Mouse (Mus musculus) ES-E14 (cell line): ENCODE measurements at regions not wholly inside any gene's neighbourhood (a gene's known extent, or its start where the extent isn't known, plus 50 kb on each side); places are given as distances from the start of the nearest gene placed in this dataset.

Experiments used
- CHD2 ChIP-seq: IDR thresholded peaks from 2 replicates; pipeline ENCODE4 v1.6.1; 2014; ENCODE audit warnings: mild to moderate bottlenecking, low read depth, low read length, inconsistent platforms
- HCFC1 ChIP-seq: IDR thresholded peaks from 2 replicates; pipeline ENCODE4 v1.6.1; 2012; ENCODE audit warnings: low read length, inconsistent platforms, borderline replicate concordance; ENCODE audit not compliant: insufficient read depth
- MAFK ChIP-seq: IDR thresholded peaks from 2 replicates; pipeline ENCODE4 v1.6.1; 2014; ENCODE audit warnings: mild to moderate bottlenecking, low read depth, low read length, inconsistent platforms; ENCODE audit not compliant: insufficient read depth
- ZC3H11A ChIP-seq: IDR thresholded peaks from 2 replicates; pipeline ENCODE4 v1.6.1; 2012; ENCODE audit warnings: low read depth, mild to moderate bottlenecking, inconsistent platforms, low read length, borderline replicate concordance
- ZNF384 ChIP-seq: IDR thresholded peaks from 2 replicates; pipeline ENCODE4 v1.6.1; 2012; ENCODE audit warnings: low read depth, low read length, inconsistent platforms

DNA sequence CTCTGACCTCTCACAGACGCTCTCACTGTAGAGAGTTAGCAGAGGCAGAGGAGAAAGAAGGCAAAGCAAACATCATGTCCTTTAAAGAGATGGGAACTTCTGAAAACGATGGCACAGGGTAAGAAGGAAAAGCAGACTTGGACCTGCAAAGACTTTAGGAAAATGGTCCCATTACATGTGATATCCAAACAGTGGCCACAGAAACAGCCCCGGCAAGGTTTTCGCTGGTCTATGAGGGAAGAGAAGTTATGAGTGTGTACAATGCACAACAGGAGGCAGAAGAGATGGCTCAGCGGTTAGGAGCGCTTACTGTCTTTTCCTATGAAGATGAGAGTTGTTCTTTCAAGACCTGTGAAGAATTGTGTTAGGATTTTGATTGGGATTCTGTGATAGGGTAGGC is 114.9 kb downstream of the Kdr start:
- TF ChIP-seq HCFC1 (no peak), ZC3H11A (no peak), ZNF384 (no peak), MAFK (no peak), CHD2 (no peak)
